Mouse (Mus musculus) stomach, postnatal 0 days (tissue): ENCODE data around the gene Prkab1.

Experiments
- CTCF ChIP-seq: IDR thresholded peaks from 2 replicates; pipeline ENCODE4 v1.5.1; 2016; ENCODE audit warnings: antibody characterized with exemption, low read depth, mild to moderate bottlenecking, moderate library complexity
- EP300 ChIP-seq: optimal IDR thresholded peaks from 2 replicates; pipeline ENCODE3; 2016; ENCODE audit warnings: antibody characterized with exemption

DNA sequence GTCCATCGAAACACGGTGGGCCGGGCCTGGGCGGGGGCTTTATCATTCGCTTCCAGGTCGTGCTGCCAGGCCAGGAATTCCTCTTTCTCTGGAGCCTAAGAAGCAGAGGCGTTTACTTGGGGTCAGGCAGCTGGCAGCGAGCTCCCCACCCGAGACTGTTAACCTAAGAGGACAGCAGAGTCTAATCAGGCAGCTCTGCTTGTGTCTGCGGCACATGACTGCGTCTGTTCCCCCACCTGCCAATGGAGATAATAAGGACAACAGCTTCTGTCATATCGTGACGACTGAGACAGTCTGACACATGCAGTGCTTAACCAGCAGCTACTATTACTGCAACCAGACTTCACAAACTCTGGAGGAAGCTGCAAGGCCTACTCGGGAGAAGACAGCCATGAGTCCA is 2.8 kb downstream of the Prkab1 start:
- no peak for TF ChIP-seq CTCF
- no peak for TF ChIP-seq EP300
